Mouse (Mus musculus) lung, postnatal 0 days (tissue): ENCODE data around the gene Sntg2.

ENCODE experiments used
- CTCF ChIP-seq: IDR thresholded peaks from 2 replicates; pipeline ENCODE4 v1.5.1; 2016; ENCODE audit warnings: antibody characterized with exemption, mild to moderate bottlenecking
- EP300 ChIP-seq: IDR thresholded peaks from 2 replicates; pipeline ENCODE4 v1.6.1; 2016; ENCODE audit warnings: antibody characterized with exemption, mild to moderate bottlenecking, control low read depth

DNA sequence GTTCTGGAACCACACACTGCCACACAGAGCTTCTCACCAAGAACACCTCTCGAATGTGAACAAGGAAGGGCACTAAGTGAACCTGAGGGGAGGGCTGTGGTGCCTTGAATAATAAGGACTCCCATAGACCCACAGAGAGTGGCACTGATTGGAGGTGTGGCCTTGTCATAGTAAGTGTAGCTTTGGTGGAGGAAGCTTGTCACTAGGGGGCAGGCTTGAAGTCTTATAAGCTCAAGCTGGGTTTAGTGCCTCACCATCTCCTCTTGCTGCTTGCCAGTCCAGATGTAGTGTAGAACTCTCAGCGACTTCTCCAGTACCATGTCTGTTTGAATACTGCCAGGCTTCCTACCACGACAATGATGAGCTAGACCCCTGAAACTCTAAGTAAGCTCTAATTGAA lies 231.1 kb downstream of the Sntg2 start:
- TF ChIP-seq EP300 (no peak), CTCF (peak; percentile 50)
